Mouse (Mus musculus) spleen, postnatal 10 days (tissue): Measurements from ENCODE around the gene Pitpnm1.

Experiments
- DNase-seq, 2 experiments: peaks; one replicate each; pipeline ENCODE4 v3.0.0; 2021 to 2022; ENCODE audit warnings: low spot score in 2 of 2

Pitpnm1 gene

GRCm38 (mm10) chr19:4068717-4069410 is 30.9 kb upstream of the Pitpnm1 start:
- no peak for DNase-seq

GRCm38 (mm10) chr19:4070311-4070710 is 29.5 kb upstream of the Pitpnm1 start:
- DNase-seq: no peak

GRCm38 (mm10) chr19:4070756-4071155 is 29.0 kb upstream of the Pitpnm1 start:
- no peak for DNase-seq

GRCm38 (mm10) chr19:4071406-4071805 is 28.4 kb upstream of the Pitpnm1 start:
- DNase-seq: no peak

DNA sequence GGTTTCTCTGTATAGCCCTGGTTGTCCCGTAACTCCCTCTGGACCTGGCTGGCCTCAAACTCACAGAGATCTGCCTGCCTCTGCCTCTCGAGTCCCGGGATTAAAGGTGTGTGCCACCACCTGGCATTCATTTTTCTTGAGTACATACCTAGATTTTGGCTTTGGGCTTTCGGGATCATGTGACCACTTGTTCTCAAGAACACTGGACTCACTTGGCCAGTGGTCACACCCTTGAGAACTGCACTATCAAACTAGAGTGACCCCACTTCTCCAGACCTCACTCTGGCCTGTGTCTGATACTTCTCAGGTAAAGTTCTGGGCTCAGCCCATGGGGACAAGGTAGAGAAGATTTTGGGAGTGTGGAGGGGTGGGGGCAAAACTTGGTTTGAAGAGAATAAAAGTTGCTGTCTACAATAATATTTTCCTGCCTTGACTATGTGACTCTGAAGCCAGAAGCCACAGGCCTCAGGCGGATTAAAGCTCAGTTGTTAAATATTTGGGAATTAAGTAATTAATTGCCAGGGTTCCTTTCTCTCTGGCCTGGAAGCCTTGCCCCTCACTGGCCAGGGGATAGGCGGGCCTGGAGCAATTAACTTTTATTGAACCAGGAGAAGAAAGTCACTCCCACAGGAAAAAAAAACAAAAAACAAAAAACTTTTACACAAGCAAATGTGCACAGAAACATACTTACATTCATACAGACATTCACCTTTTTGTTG is 26.9 kb upstream of the Pitpnm1 start:
- DNase-seq: no peak

- no peak for DNase-seq
These were observed 24.3 kb upstream of the Pitpnm1 start for GRCm38 (mm10) chr19:4075531-4075930.

DNA sequence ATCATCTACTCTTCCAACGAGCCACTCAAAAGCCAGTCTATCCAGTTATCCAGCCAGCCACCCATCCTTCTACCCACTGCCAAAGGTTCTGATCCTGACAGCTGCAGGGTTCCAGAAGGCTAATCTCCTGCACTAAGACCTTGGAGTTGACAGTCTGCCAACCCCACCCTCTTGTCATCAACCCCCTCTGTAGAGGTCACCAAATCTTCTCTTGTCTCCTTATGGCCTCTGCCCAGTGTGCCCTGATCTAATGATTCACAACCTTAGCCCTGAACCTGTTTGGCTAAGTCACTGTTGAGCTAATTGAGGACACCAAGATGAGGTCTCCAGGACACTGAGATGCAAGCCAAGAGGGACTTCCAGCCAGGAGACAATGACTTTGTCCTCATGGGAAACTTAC is 20.2 kb upstream of the Pitpnm1 start:
- DNase-seq: peak in 1 of 2 experiments; percentile 78

GRCm38 (mm10) chr19:4080511-4081009 is 19.2 kb upstream of the Pitpnm1 start:
- peak; percentile 58 to 64 for DNase-seq

GRCm38 (mm10) chr19:4081394-4081793 is 18.4 kb upstream of the Pitpnm1 start, which contains the start of gene Cabp2:
TSS of gene Cabp2 (plus strand) at chr19:4081578.
- DNase-seq: no peak

DNA sequence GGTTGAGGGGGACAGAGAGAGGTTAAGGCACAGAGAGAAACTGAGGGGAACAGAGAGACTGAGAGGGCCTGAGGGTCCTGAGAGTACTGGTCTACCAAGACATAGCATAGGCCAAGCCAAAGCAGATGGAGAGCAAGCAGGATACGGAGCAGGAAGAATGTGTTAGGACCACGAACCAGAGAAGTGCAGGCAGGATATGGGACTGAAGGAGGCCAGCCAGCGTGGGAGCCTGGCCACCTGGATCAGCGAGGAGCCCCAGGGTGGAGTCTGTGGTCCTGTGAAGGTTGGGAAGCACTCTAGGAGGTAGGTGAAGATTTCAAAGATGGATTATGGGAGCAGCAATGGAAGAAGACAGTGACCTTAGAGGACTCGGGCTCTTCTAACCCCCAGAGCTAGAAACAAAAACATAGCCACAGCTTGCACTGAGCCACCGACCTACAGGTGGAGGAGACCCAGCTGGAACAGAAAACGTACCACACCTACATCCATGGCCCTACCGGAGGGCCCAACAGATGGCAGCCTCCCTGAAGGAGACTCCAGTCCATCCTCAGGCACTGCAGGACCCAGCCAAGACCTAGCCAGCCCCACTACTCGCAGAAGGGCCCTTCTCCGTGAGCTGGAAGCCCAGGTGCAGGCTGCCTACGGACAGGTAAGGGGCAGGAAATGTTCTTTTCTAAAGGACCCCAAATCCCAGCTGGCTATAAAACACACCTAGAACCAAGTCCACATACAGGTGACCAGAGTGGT is 17.4 kb upstream of the Pitpnm1 start:
- DNase-seq: no peak

DNA sequence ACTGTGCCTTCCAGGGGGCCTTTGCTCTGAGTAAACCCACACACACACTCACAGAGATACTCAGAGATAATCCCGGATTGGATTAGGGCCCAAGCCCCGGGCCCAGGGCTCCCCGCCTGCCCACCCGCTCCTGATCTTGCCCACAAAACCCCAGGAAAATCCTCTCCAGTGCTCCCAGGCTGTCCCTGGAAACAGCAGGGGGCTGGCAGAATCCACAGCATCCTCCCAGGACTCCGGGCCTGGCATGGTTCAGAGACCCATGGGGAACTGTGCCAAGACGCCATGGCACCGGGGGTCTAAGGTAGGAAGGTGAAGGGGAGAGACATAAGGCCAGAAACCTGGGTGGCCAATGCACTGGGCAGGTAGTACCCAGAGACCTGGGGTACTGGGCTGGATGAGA is 16.5 kb upstream of the Pitpnm1 start:
- DNase-seq: no peak

GRCm38 (mm10) chr19:4083826-4084225 is 16.0 kb upstream of the Pitpnm1 start:
- DNase-seq: no peak

DNA sequence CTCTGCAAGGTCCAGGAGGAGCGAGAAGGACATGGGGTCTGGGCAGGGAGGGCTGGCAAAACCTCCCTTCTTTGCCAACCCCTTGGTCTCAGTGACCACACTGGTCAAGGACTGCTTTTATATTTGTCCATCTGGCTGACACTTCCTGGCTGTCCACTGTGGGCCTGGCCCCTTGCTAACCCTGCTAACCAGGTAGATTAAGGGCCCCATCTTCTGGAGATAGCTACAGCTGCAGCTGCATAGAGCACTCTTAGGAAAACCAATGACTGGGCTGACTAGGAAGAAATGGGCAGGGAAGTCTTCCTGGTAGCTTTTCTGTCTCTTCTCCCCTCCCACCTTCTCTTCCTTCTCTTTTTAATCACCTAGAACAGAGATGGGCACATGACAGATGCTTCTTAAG is 14.8 kb upstream of the Pitpnm1 start:
- no peak for DNase-seq

GRCm38 (mm10) chr19:4086156-4086555 is 13.6 kb upstream of the Pitpnm1 start:
- no peak for DNase-seq

- no peak for DNase-seq
These were observed 12.7 kb upstream of the Pitpnm1 start for GRCm38 (mm10) chr19:4087090-4087489.

DNA sequence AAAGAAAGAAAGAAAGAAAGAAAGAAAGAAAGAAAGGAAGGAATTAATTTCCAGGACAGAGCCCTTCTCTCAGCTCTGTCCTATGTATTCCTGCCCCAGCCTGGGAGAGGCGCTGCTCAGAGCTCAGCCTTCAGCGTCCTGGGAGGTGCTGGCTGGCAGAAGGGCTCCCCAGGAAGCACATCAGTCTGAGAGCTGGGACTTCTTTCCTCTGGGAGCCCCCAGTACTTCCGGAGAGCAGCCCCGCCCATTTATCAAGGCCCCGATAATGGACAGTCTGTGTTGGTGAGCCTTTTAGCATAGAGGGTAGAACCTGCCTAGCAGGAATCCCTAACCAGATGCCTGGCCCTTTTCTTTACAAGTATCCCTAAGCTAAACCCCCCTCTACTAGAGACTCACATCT is 11.7 kb upstream of the Pitpnm1 start:
- no peak for DNase-seq

GRCm38 (mm10) chr19:4089128-4089527 is 10.7 kb upstream of the Pitpnm1 start:
- no peak for DNase-seq

DNA sequence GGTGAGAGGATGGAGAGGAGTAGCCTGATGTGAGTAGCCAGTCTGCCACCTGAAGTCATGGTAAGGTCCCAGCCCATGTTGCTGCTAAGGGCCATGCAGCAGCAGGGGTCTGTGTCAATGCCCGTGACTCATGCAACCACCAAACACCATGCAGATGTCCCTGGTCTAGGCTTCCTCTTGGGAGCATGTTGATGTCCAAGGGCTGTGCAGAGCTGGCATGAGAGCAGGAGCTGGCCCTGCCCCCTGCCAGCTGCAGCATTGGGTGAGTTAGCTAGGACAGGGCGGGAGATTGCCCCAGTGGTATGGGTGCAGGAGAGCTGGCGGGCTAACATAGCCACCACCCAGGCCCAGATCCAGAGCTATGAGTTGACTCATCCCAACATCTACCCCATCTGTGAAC is 9.4 kb upstream of the Pitpnm1 start:
- DNase-seq: no peak

DNA sequence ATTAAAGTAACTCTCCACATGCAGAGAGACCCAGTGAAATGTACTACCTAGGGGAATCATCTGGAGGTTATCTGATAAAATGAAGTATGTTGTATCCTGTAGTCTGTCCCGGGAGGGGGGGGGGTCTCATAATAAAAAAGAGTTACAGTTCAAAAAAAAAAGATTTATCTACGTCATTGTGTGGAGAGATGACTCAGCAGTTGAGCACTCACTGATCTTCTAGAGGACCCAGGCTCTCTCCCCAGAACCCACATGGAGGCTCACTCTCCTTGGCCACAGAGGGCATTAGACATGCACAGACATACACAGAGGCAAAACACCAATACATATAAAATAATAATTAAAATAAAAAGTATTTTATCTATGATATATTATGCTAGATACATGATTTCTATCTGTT is 8.4 kb upstream of the Pitpnm1 start:
- no peak for DNase-seq

DNA sequence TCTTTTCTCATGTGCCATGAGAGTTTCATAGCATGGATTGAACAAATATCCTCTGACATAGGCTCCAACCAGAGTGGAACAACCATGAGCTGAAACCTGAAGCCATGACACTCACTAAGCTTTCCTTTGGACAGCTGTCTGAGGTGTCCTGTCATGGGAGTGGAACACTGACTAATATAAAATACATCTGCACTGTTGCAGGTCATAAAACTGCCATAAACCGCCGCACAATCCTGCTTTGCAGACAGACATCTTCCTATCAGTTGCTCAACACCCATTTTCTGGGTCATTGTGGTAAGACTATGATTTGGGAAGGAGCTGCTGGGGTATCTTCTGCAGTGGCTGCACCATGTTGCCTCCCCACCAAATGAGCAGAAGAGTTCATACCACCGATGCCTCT is 7.0 kb upstream of the Pitpnm1 start:
- no peak for DNase-seq

GRCm38 (mm10) chr19:4093772-4094171 is 6.0 kb upstream of the Pitpnm1 start:
- DNase-seq: no peak

DNA sequence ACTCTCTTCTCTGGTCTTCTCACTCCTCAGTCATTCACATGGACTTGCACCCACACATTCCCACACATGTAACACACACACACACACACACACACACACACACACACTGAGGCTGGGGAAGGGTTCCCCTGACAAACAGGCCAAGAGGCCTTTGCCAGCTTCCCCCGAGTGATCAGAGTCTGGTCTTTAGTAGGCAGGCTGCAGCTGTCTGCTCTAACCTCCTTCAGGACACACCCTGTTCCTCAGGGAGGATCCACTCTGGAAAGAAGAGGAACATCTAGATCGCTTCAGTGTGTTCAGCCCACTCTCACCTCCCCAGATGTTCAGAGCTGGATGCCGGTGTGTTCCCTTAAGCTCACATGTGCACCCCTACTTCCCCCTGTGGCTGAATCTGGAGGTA is 5.5 kb upstream of the Pitpnm1 start:
- peak in 1 of 2 experiments; percentile 11 for DNase-seq
